Mouse (Mus musculus) myocyte (in vitro differentiated cells): ENCODE measurements around the gene Dcaf11.

Experiments
- CEBPB ChIP-seq: IDR thresholded peaks from 2 replicates; pipeline ENCODE4 v1.6.1; 2011; ENCODE audit warnings: mild to moderate bottlenecking, moderate library complexity; ENCODE audit not compliant: poor library complexity, insufficient read depth, severe bottlenecking
- E2F4 ChIP-seq: IDR thresholded peaks from one replicate; pipeline ENCODE4 v1.6.1; 2011; ENCODE audit warnings: mild to moderate bottlenecking, control low read depth, moderate library complexity; ENCODE audit not compliant: insufficient read depth
- MAX ChIP-seq: IDR thresholded peaks from one replicate; pipeline ENCODE4 v1.6.1; 2011; ENCODE audit warnings: low read depth, mild to moderate bottlenecking, control low read depth
- MYOD1 ChIP-seq, 3 experiments: IDR thresholded peaks; one replicate each; pipeline ENCODE4 v1.6.1; 2011; ENCODE audit warnings: control low read depth in 2 of 3, low read depth in 2 of 3, mild to moderate bottlenecking in 2 of 3, moderate library complexity in 1 of 3; ENCODE audit not compliant: insufficient read length in 2 of 3, control insufficient read depth in 1 of 3
- MYOG ChIP-seq, 3 experiments: IDR thresholded peaks; one replicate each; pipeline ENCODE4 v1.6.1; 2011; ENCODE audit warnings: control low read depth in 2 of 3, low read depth in 2 of 3, mild to moderate bottlenecking in 2 of 3; ENCODE audit not compliant: insufficient read length in 2 of 3, control insufficient read depth in 1 of 3, insufficient read depth in 1 of 3
- POLR2A ChIP-seq: IDR thresholded peaks from one replicate; pipeline ENCODE4 v1.6.1; 2011; ENCODE audit warnings: low read depth, mild to moderate bottlenecking, control low read depth, moderate library complexity; ENCODE audit not compliant: insufficient read length
- POLR2AphosphoS2 ChIP-seq: IDR thresholded peaks from one replicate; pipeline ENCODE4 v1.6.1; 2011; ENCODE audit warnings: low read depth, control low read depth; ENCODE audit not compliant: insufficient read length
- REST ChIP-seq: IDR thresholded peaks from one replicate; pipeline ENCODE4 v1.6.1; 2011; ENCODE audit warnings: mild to moderate bottlenecking, control low read depth, moderate library complexity; ENCODE audit not compliant: insufficient read depth, insufficient read length
- SRF ChIP-seq: IDR thresholded peaks from one replicate; pipeline ENCODE4 v1.6.1; 2011; ENCODE audit warnings: low read depth; ENCODE audit not compliant: control insufficient read depth, insufficient read length
- TCF12 ChIP-seq: IDR thresholded peaks from one replicate; pipeline ENCODE4 v1.6.1; 2011; ENCODE audit warnings: mild to moderate bottlenecking, control low read depth; ENCODE audit not compliant: poor library complexity, insufficient read depth, severe bottlenecking
- TCF3 ChIP-seq: IDR thresholded peaks from one replicate; pipeline ENCODE4 v1.6.1; 2011; ENCODE audit warnings: low read depth, control low read depth; ENCODE audit not compliant: insufficient read length
- USF1 ChIP-seq: IDR thresholded peaks from one replicate; pipeline ENCODE4 v1.6.1; 2011; ENCODE audit warnings: low read depth, mild to moderate bottlenecking, control low read depth, moderate library complexity

DNA sequence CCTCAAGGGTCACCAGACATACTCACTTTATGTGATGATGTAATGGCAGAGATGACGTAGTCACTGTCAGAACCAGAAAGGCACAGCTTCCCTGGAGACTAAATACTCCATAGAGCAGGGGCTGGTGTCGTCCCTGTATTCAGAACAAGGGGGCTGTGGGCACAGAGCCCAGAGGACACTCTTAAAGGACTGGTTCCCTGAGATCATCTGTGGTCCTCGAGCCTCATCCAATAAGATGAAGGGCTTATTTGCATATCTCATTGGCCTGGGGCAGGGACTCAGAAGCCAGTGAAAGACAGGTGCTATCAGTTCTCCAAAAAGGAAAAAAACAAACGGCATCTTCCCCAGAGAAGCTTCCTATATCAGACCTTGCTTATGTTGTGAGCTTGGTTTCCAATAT is 35.7 kb upstream of the Dcaf11 start:
- no peak for TF ChIP-seq E2F4
- no peak for TF ChIP-seq POLR2A
- TF ChIP-seq POLR2AphosphoS2: no peak
- TF ChIP-seq MAX: no peak
- TF ChIP-seq TCF12: no peak
- TF ChIP-seq USF1: no peak
- TF ChIP-seq MYOG (IDR thresholded peaks at IDR 0.05; ENCODE audit: control insufficient read depth in 1 of 3, insufficient read depth in 1 of 3, insufficient read length in 2 of 3, low read depth in 2 of 3): no peak
- TF ChIP-seq TCF3: no peak
- TF ChIP-seq SRF: no peak
- no peak for TF ChIP-seq CEBPB
- no peak for TF ChIP-seq MYOD1 (IDR thresholded peaks at IDR 0.05; ENCODE audit: control insufficient read depth in 1 of 3, insufficient read length in 2 of 3, low read depth in 2 of 3)
- no peak for TF ChIP-seq REST
